Mouse (Mus musculus): Measurements from ENCODE around the gene Lamtor4. TPM values are rescaled to one million over a fixed set of nuclear protein-coding genes. Genes with fewer than 3 reads are reported as not detected.
A peak's percentile ranks its signal among the peaks of the same experiment; 100 is the strongest.
"Not testable (repeated sequence)": the region's sequence is repeated elsewhere in the genome, so short reads cannot be mapped to it uniquely, and the experiment has no call there.

Lamtor4 gene
- 108 and 135 TPM in 2 replicates for polyA plus RNA-seq (2012; rRNA removed)

GRCm38 (mm10) chr5:138255353-138256093 lies at the start of gene Lamtor4:
Gene Lamtor4 (plus strand): TSS chr5:138255482.
- Histone ChIP-seq H3K36me3 (ENCODE audit: control insufficient read depth, insufficient read depth, low read length) (peaks cover 17% of the 10 kb centered on the region), H3K27ac (ENCODE audit: insufficient read depth, low read length) (peak within 1 kb of the TSS; percentile 78), H3K4me3 (ENCODE audit: extremely low read depth, insufficient read depth, insufficient read length) (peak within 1 kb of the TSS; percentile 70), H3K27me3 (ENCODE audit: control insufficient read depth, insufficient read depth, low read length) (no peaks in the 10 kb centered on the region), H3K4me1 (ENCODE audit: control insufficient read depth, insufficient read depth, insufficient read length) (peaks cover 11% of the 10 kb centered on the region)
- TF ChIP-seq CTCF (IDR thresholded peaks at IDR 0.05; ENCODE audit: extremely low read depth, insufficient read depth, insufficient read length, insufficient replicate concordance), result peak; percentile 12; the same call in 1 of the 2 replicates
- peak; percentile 91 for TF ChIP-seq POLR2A (IDR thresholded peaks at IDR 0.05; ENCODE audit: low read depth, low read length)
- peak; percentile 93 for DNase-seq (ENCODE audit: low read depth in 1 of 2, low spot score in 2 of 2)
- under 1% methylated on average over 38 of the region's 38 CpGs for WGBS

DNA sequence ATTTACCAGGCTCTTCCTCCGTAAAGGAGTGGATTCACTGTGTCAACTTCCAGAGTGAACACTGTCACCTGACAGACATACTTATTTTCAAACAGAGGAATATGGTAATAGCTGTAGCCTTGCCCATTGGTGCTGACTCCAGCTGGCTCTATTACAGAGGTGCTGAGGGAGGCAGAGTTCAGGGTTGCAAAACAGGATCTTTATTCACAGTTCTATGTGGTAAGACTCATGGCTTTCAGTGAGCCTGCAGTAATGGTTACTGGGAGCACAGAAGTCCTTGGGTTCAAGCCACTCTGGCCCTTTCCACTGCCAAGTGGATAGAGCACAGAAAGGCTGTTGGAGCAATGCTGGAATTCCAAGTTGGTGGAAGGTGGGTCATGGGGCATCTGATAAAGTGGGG lies 48.0 kb upstream of the Lamtor4 start:
- DNase-seq (ENCODE audit: low read depth in 1 of 2, low spot score in 2 of 2), result no peak
- TF ChIP-seq POLR2A (IDR thresholded peaks at IDR 0.05; ENCODE audit: low read depth, low read length) (no peak), CTCF (IDR thresholded peaks at IDR 0.05; ENCODE audit: extremely low read depth, insufficient read depth, insufficient read length, insufficient replicate concordance) (no peak)
- Histone ChIP-seq H3K4me1 (ENCODE audit: control insufficient read depth, insufficient read depth, insufficient read length) (no peaks in the 10 kb centered on the region), H3K36me3 (ENCODE audit: control insufficient read depth, insufficient read depth, low read length) (no peaks in the 10 kb centered on the region), H3K4me3 (ENCODE audit: extremely low read depth, insufficient read depth, insufficient read length) (no peak overlapping the region), H3K27ac (ENCODE audit: insufficient read depth, low read length) (no peak overlapping the region), H3K27me3 (ENCODE audit: control insufficient read depth, insufficient read depth, low read length) (no peaks in the 10 kb centered on the region)
- WGBS, result 78% methylated on average over 1 of the region's 1 CpGs

- Histone ChIP-seq H3K4me1 (ENCODE audit: control insufficient read depth, insufficient read depth, insufficient read length) (no peaks in the 10 kb centered on the region), H3K27me3 (ENCODE audit: control insufficient read depth, insufficient read depth, low read length) (no peaks in the 10 kb centered on the region), H3K4me3 (ENCODE audit: extremely low read depth, insufficient read depth, insufficient read length) (no peak overlapping the region), H3K36me3 (ENCODE audit: control insufficient read depth, insufficient read depth, low read length) (no peaks in the 10 kb centered on the region), H3K27ac (ENCODE audit: insufficient read depth, low read length) (no peak overlapping the region)
- no peak for TF ChIP-seq CTCF (IDR thresholded peaks at IDR 0.05; ENCODE audit: extremely low read depth, insufficient read depth, insufficient read length, insufficient replicate concordance)
- no peak for TF ChIP-seq POLR2A (IDR thresholded peaks at IDR 0.05; ENCODE audit: low read depth, low read length)
- DNase-seq (ENCODE audit: low read depth in 1 of 2, low spot score in 2 of 2), result no peak
- WGBS, result 86% methylated on average over 4 of the region's 4 CpGs
Measured at GRCm38 (mm10) chr5:138207873-138208272, 47.4 kb upstream of the Lamtor4 start.

DNA sequence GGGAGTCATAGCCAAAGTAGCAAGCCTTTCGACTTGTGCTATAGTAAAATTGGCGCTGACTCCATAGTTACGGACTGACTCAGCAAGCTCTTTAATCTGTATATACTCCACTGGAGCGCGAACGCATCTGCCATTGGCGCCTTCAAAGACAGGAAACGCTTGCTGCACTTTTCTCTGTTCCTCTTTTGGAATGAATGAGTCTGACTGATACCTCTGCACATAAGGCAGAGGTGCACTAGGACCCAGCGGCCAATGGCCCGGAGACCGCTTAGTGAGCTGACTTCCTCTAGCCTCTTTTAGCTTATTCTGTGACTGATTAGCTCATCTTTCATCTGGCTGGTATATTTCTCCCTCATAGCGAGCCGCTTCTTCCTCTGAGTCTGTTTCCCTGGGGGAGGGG lies 38.6 kb upstream of the Lamtor4 start:
- not testable (repeated sequence) for H3K4me3 ChIP-seq (ENCODE audit: extremely low read depth, insufficient read depth, insufficient read length); H3K36me3 ChIP-seq (ENCODE audit: control insufficient read depth, insufficient read depth, low read length); DNase-seq (ENCODE audit: low read depth in 1 of 2, low spot score in 2 of 2); H3K27ac ChIP-seq (ENCODE audit: insufficient read depth, low read length); H3K27me3 ChIP-seq (ENCODE audit: control insufficient read depth, insufficient read depth, low read length); H3K4me1 ChIP-seq (ENCODE audit: control insufficient read depth, insufficient read depth, insufficient read length)
- 86% methylated on average over 13 of the region's 13 CpGs for WGBS

- WGBS, result 71% methylated on average over 2 of the region's 2 CpGs
- Histone ChIP-seq H3K4me3 (ENCODE audit: extremely low read depth, insufficient read depth, insufficient read length) (no peak overlapping the region), H3K27ac (ENCODE audit: insufficient read depth, low read length) (no peak overlapping the region), H3K36me3 (ENCODE audit: control insufficient read depth, insufficient read depth, low read length) (no peaks in the 10 kb centered on the region), H3K4me1 (ENCODE audit: control insufficient read depth, insufficient read depth, insufficient read length) (no peaks in the 10 kb centered on the region), H3K27me3 (ENCODE audit: control insufficient read depth, insufficient read depth, low read length) (no peaks in the 10 kb centered on the region)
- no peak for DNase-seq (ENCODE audit: low read depth in 1 of 2, low spot score in 2 of 2)
- no peak for TF ChIP-seq CTCF (IDR thresholded peaks at IDR 0.05; ENCODE audit: extremely low read depth, insufficient read depth, insufficient read length, insufficient replicate concordance)
- TF ChIP-seq POLR2A (IDR thresholded peaks at IDR 0.05; ENCODE audit: low read depth, low read length), result no peak
Measured at GRCm38 (mm10) chr5:138219864-138220263, 35.4 kb upstream of the Lamtor4 start.

GRCm38 (mm10) chr5:138222111-138222510 lies 33.2 kb upstream of the Lamtor4 start:
- Histone ChIP-seq H3K36me3 (ENCODE audit: control insufficient read depth, insufficient read depth, low read length) (no peaks in the 10 kb centered on the region), H3K27me3 (ENCODE audit: control insufficient read depth, insufficient read depth, low read length) (no peaks in the 10 kb centered on the region), H3K4me3 (ENCODE audit: extremely low read depth, insufficient read depth, insufficient read length) (no peak overlapping the region), H3K4me1 (ENCODE audit: control insufficient read depth, insufficient read depth, insufficient read length) (no peaks in the 10 kb centered on the region; the same call in 1 of the 2 replicates), H3K27ac (ENCODE audit: insufficient read depth, low read length) (no peak overlapping the region)
- DNase-seq (ENCODE audit: low read depth in 1 of 2, low spot score in 2 of 2), result peak; percentile 29 to 86
- WGBS, result 18% methylated on average over 4 of the region's 4 CpGs
- TF ChIP-seq CTCF (IDR thresholded peaks at IDR 0.05; ENCODE audit: extremely low read depth, insufficient read depth, insufficient read length, insufficient replicate concordance), result peak; percentile 80; the same call in 1 of the 2 replicates
- TF ChIP-seq POLR2A (IDR thresholded peaks at IDR 0.05; ENCODE audit: low read depth, low read length), result no peak

- Histone ChIP-seq H3K27me3 (ENCODE audit: control insufficient read depth, insufficient read depth, low read length) (no peaks in the 10 kb centered on the region), H3K4me1 (ENCODE audit: control insufficient read depth, insufficient read depth, insufficient read length) (peaks cover 1% of the 10 kb centered on the region; the same call in 1 of the 2 replicates), H3K4me3 (ENCODE audit: extremely low read depth, insufficient read depth, insufficient read length) (no peak overlapping the region), H3K36me3 (ENCODE audit: control insufficient read depth, insufficient read depth, low read length) (no peaks in the 10 kb centered on the region), H3K27ac (ENCODE audit: insufficient read depth, low read length) (no peak overlapping the region)
- TF ChIP-seq POLR2A (IDR thresholded peaks at IDR 0.05; ENCODE audit: low read depth, low read length) (no peak), CTCF (IDR thresholded peaks at IDR 0.05; ENCODE audit: extremely low read depth, insufficient read depth, insufficient read length, insufficient replicate concordance) (no peak)
- 51% methylated on average over 3 of the region's 3 CpGs for WGBS
- no peak for DNase-seq (ENCODE audit: low read depth in 1 of 2, low spot score in 2 of 2)
Measured at GRCm38 (mm10) chr5:138223287-138223686, 32.0 kb upstream of the Lamtor4 start.

Data from spleen, adult 2 months (tissue).